Mouse (Mus musculus) megakaryocyte, embryonic 14.5 days (primary cell): ENCODE results near the gene Dytn.

ENCODE experiments used
- FLI1 ChIP-seq: IDR thresholded peaks from 2 replicates; pipeline ENCODE4 v1.6.1; 2012; ENCODE audit warnings: low read length, inconsistent platforms, mixed read lengths
- GATA1 ChIP-seq: IDR thresholded peaks from 3 replicates; pipeline ENCODE4 v1.6.1; 2012; ENCODE audit warnings: mixed read lengths, low read length, inconsistent platforms, borderline replicate concordance

DNA sequence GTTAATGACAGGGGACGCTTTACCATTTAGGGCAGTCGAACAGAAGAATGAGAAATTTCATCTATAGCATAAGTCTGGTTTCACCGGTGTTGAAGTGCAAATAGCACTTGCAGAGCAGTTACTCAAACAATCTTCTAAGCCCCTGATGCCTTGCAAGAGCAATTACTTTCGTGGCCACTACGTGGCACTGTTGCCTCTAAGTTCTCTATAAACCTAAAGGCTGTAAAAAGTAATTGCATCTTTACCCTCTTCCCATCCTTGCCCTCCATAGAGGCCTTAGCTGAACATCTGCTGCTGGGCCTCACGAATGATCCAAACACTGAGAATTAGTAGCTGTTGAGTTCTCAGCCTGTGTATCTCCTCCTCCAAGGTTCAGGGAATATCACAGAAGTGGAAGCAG lies 28.7 kb downstream of the Dytn start:
- TF ChIP-seq GATA1 = no peak
- TF ChIP-seq FLI1 = no peak
